Mouse (Mus musculus) MEL (cell line): Measurements from ENCODE around the gene Gm48551. TPM values are rescaled to one million over a fixed set of nuclear protein-coding genes. Genes with fewer than 3 reads are reported as not detected.

Source experiments
- DNase-seq: peaks from one replicate; pipeline ENCODE4 v3.0.0; 2011; ENCODE audit warnings: low read depth, low spot score
- H3K27ac ChIP-seq: 2 replicates; pipeline ENCODE4 v1.5.1; 2012; ENCODE audit warnings: low read depth, mild to moderate bottlenecking, control low read depth, low read length, moderate library complexity; ENCODE audit not compliant: control insufficient read depth
- H3K27me3 ChIP-seq, 2 experiments: fragments of 150-350 bp in 1 of 2; sonication (generic) in 1 of 2; 2 replicates each; pipeline ENCODE4 v1.6.1; 2012; ENCODE audit warnings: low read length in 2 of 2, mild to moderate bottlenecking in 2 of 2, improper control_type of control experiment in 1 of 2, moderate library complexity in 1 of 2; ENCODE audit not compliant: insufficient read depth in 2 of 2, control insufficient read depth in 1 of 2
- H3K36me3 ChIP-seq, 2 experiments: 2 replicates each; pipeline ENCODE4 v1.6.1; 2012 to 2014; ENCODE audit warnings: low read length in 2 of 2, improper control_type of control experiment in 1 of 2, inconsistent platforms in 1 of 2, mild to moderate bottlenecking in 1 of 2; ENCODE audit not compliant: insufficient read depth in 2 of 2, control insufficient read depth in 1 of 2
- H3K4me1 ChIP-seq, 2 experiments: fragments of 150-350 bp in 1 of 2; sonication (generic) in 1 of 2; 2 replicates each; pipeline ENCODE4 v1.6.1; 2012; ENCODE audit warnings: low read length in 2 of 2, improper control_type of control experiment in 1 of 2, mild to moderate bottlenecking in 1 of 2; ENCODE audit not compliant: insufficient read depth in 2 of 2, control insufficient read depth in 1 of 2
- H3K4me3 ChIP-seq, 2 experiments: fragments of 150-350 bp in 1 of 2; sonication (generic) in 1 of 2; 2 replicates each; pipeline ENCODE4 v1.5.1; 2012; ENCODE audit warnings: low read depth in 2 of 2, low read length in 2 of 2, mild to moderate bottlenecking in 2 of 2, moderate library complexity in 2 of 2, control low read depth in 1 of 2, improper control_type of control experiment in 1 of 2; ENCODE audit not compliant: control insufficient read depth in 1 of 2, insufficient read depth in 1 of 2
- H3K79me2 ChIP-seq: 2 replicates; pipeline ENCODE4 v1.6.1; 2012; ENCODE audit warnings: mild to moderate bottlenecking, low read length, moderate library complexity; ENCODE audit not compliant: control insufficient read depth, poor library complexity, insufficient read depth
- H3K9ac ChIP-seq: 2 replicates; pipeline ENCODE4 v1.6.1; 2012; ENCODE audit warnings: low read depth, mild to moderate bottlenecking, control low read depth, low read length, moderate library complexity; ENCODE audit not compliant: control insufficient read depth, poor library complexity, severe bottlenecking
- H3K9me3 ChIP-seq: fragments of 150-350 bp; sonication (generic); replicated peaks from 2 replicates; pipeline ENCODE4 v1.6.1; 2012; ENCODE audit warnings: mild to moderate bottlenecking, low read length, improper control_type of control experiment, moderate library complexity; ENCODE audit not compliant: insufficient read depth
- BHLHE40 ChIP-seq: IDR thresholded peaks from 2 replicates; pipeline ENCODE4 v1.6.1; 2012; ENCODE audit warnings: low read depth, mild to moderate bottlenecking, inconsistent platforms, low read length, improper control_type of control experiment, borderline replicate concordance
- CHD1 ChIP-seq: IDR thresholded peaks from 2 replicates; pipeline ENCODE4 v1.6.1; 2012; ENCODE audit warnings: low read depth, mild to moderate bottlenecking, inconsistent platforms, low read length, improper control_type of control experiment
- CHD2 ChIP-seq: IDR thresholded peaks from 2 replicates; pipeline ENCODE4 v1.6.1; 2011; ENCODE audit warnings: low read length, improper control_type of control experiment
- CTCF ChIP-seq, 3 experiments: IDR thresholded peaks in 2 of 3; conservative IDR thresholded peaks in 1 of 3; 2 replicates each; pipeline ENCODE4 v1.5.1; 2011 to 2012; ENCODE audit warnings: low read length in 3 of 3, low read depth in 2 of 3, mild to moderate bottlenecking in 2 of 3, improper control_type of control experiment in 1 of 3, inconsistent platforms in 1 of 3, mixed read lengths in 1 of 3, moderate library complexity in 1 of 3; ENCODE audit not compliant: control insufficient read depth in 1 of 3, insufficient read depth in 1 of 3, poor library complexity in 1 of 3, severe bottlenecking in 1 of 3
- E2F4 ChIP-seq: IDR thresholded peaks from 2 replicates; pipeline ENCODE4 v1.6.1; 2011; ENCODE audit warnings: low read depth, low read length, improper control_type of control experiment, borderline replicate concordance
- ELF1 ChIP-seq: IDR thresholded peaks from 2 replicates; pipeline ENCODE4 v1.6.1; 2014; ENCODE audit warnings: low read depth, mild to moderate bottlenecking, inconsistent platforms, low read length, improper control_type of control experiment, moderate library complexity
- EP300 ChIP-seq, 2 experiments: IDR thresholded peaks; 2 replicates each; pipeline ENCODE4 v1.6.1; 2011; ENCODE audit warnings: improper control_type of control experiment in 2 of 2, low read length in 2 of 2, low read depth in 1 of 2, mild to moderate bottlenecking in 1 of 2
- ETS1 ChIP-seq: IDR thresholded peaks from 2 replicates; pipeline ENCODE4 v1.6.1; 2012; ENCODE audit warnings: low read depth, mild to moderate bottlenecking, inconsistent platforms, low read length, improper control_type of control experiment, moderate library complexity
- GABPA ChIP-seq: IDR thresholded peaks from 2 replicates; pipeline ENCODE4 v1.6.1; 2012; ENCODE audit warnings: low read depth, mild to moderate bottlenecking, inconsistent platforms, low read length, improper control_type of control experiment, moderate library complexity
- HCFC1 ChIP-seq: IDR thresholded peaks from 2 replicates; pipeline ENCODE4 v1.6.1; 2012; ENCODE audit warnings: low read depth, mild to moderate bottlenecking, inconsistent platforms, low read length, improper control_type of control experiment, moderate library complexity
- JUND ChIP-seq: IDR thresholded peaks from 2 replicates; pipeline ENCODE4 v1.6.1; 2011; ENCODE audit warnings: low read depth, mild to moderate bottlenecking, improper control_type of control experiment, low read length
- KAT2A ChIP-seq: conservative IDR thresholded peaks from 2 replicates; pipeline ENCODE4 v1.6.1; 2012; ENCODE audit warnings: low read depth, low read length, improper control_type of control experiment, inconsistent platforms
- MAFK ChIP-seq: IDR thresholded peaks from 2 replicates; pipeline ENCODE4 v1.6.1; 2011; ENCODE audit warnings: low read depth, mild to moderate bottlenecking, low read length, improper control_type of control experiment, borderline replicate concordance
- MAX ChIP-seq: IDR thresholded peaks from 2 replicates; pipeline ENCODE4 v1.6.1; 2011; ENCODE audit warnings: low read length, improper control_type of control experiment
- MEF2A ChIP-seq: IDR thresholded peaks from 2 replicates; pipeline ENCODE4 v1.6.1; 2014; ENCODE audit warnings: low read depth, mild to moderate bottlenecking, inconsistent platforms, low read length, improper control_type of control experiment; ENCODE audit not compliant: poor library complexity, insufficient replicate concordance, severe bottlenecking; ENCODE audit errors: extremely low read depth
- MYC ChIP-seq: IDR thresholded peaks from 2 replicates; pipeline ENCODE4 v1.6.1; 2011; ENCODE audit warnings: low read depth, mild to moderate bottlenecking, low read length, improper control_type of control experiment, moderate library complexity
- NRF1 ChIP-seq: IDR thresholded peaks from 2 replicates; pipeline ENCODE4 v1.6.1; 2014; ENCODE audit warnings: low read depth, mild to moderate bottlenecking, inconsistent platforms, low read length, improper control_type of control experiment, moderate library complexity; ENCODE audit not compliant: poor library complexity, insufficient read depth, severe bottlenecking
- POLR2A ChIP-seq, 2 experiments: IDR thresholded peaks; 2 replicates each; pipeline ENCODE4 v1.6.1; 2011 to 2012; ENCODE audit warnings: low read length in 2 of 2, mild to moderate bottlenecking in 2 of 2, control low read depth in 1 of 2, improper control_type of control experiment in 1 of 2, low read depth in 1 of 2, moderate library complexity in 1 of 2; ENCODE audit not compliant: control insufficient read depth in 1 of 2, insufficient read depth in 1 of 2, poor library complexity in 1 of 2
- POLR2AphosphoS2 ChIP-seq: IDR thresholded peaks from 2 replicates; pipeline ENCODE4 v1.6.1; 2011; ENCODE audit warnings: low read length, improper control_type of control experiment
- POLR2AphosphoS5 ChIP-seq: IDR thresholded peaks from 2 replicates; pipeline ENCODE4 v1.6.1; 2012; ENCODE audit warnings: low read depth, borderline replicate concordance, mild to moderate bottlenecking, inconsistent platforms, low read length, moderate library complexity, mixed read lengths
- RAD21 ChIP-seq: IDR thresholded peaks from 2 replicates; pipeline ENCODE4 v1.6.1; 2011; ENCODE audit warnings: mild to moderate bottlenecking, low read depth, low read length, improper control_type of control experiment
- RCOR1 ChIP-seq: IDR thresholded peaks from 2 replicates; pipeline ENCODE4 v1.6.1; 2012; ENCODE audit warnings: low read depth, mild to moderate bottlenecking, inconsistent platforms, low read length, improper control_type of control experiment
- SIN3A ChIP-seq: IDR thresholded peaks from 2 replicates; pipeline ENCODE4 v1.6.1; 2012; ENCODE audit warnings: low read length, improper control_type of control experiment, inconsistent platforms
- TAL1 ChIP-seq: IDR thresholded peaks from 2 replicates; pipeline ENCODE4 v1.6.1; 2012; ENCODE audit warnings: mild to moderate bottlenecking, inconsistent platforms, low read length, moderate library complexity, mixed read lengths
- TBP ChIP-seq: IDR thresholded peaks from 2 replicates; pipeline ENCODE4 v1.8.0; 2011; ENCODE audit warnings: low read depth, low read length, improper control_type of control experiment
- UBTF ChIP-seq: IDR thresholded peaks from 2 replicates; pipeline ENCODE4 v1.6.1; 2012; ENCODE audit warnings: low read depth, mild to moderate bottlenecking, inconsistent platforms, low read length, improper control_type of control experiment, moderate library complexity, borderline replicate concordance; ENCODE audit not compliant: insufficient read depth
- USF2 ChIP-seq, 2 experiments: IDR thresholded peaks; 2 replicates each; pipeline ENCODE4 v1.6.1; 2011 to 2012; ENCODE audit warnings: improper control_type of control experiment in 2 of 2, low read length in 2 of 2, borderline replicate concordance in 1 of 2, inconsistent platforms in 1 of 2, low read depth in 1 of 2, mild to moderate bottlenecking in 1 of 2; ENCODE audit not compliant: insufficient read depth in 1 of 2
- ZKSCAN1 ChIP-seq: IDR thresholded peaks from 2 replicates; pipeline ENCODE4 v1.6.1; 2012; ENCODE audit warnings: low read depth, mild to moderate bottlenecking, inconsistent platforms, low read length, improper control_type of control experiment, moderate library complexity
- ZMIZ1 ChIP-seq: IDR thresholded peaks from 2 replicates; pipeline ENCODE4 v1.6.1; 2012; ENCODE audit warnings: low read depth, mild to moderate bottlenecking, inconsistent platforms, low read length, improper control_type of control experiment, moderate library complexity
- polyA plus RNA-seq, 2 experiments: library from polyadenylated mRNA; stranded (reverse) in 1 of 2; unstranded in 1 of 2; fragments of >175 nt in 1 of 2; fragments of >200 nt in 1 of 2; gene quantifications; 2 replicates each; pipeline versions ENCODE4 v1.2.1 to v1.2.4; 2012; ENCODE audit warnings: low replicate concordance in 2 of 2, low read depth in 1 of 2; ENCODE audit not compliant: insufficient read length in 2 of 2, insufficient read depth in 1 of 2, missing spikeins in 1 of 2
- total RNA-seq: library from RNA; depleted of rRNA; stranded (reverse); fragments of 300-350 nt; gene quantifications from 2 replicates; pipeline ENCODE4 v1.2.3, GENCODE M21; 2012

Gene Gm48551
- total and polyA plus RNA-seq, 3 experiments, result 0.62 to 2.6 TPM; not detected in 1

DNA sequence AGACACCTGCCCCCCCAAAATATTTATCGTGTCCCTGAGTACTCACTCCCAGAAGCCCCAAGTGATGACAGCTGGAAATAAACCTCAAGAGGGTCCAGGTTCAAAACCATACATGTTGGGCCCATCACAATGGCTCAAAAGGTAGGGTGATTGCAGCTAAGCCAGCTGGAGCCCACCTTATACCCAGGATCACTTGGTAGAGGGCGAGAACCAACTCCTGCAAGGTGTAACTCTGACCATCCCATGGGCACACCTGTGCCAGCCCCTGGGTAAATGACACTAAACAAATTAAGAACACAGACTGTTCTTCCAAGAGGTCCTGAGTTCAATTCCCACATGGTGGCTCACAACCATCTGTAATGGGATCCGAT, 5.1 kb upstream of the Gm48551 start:
- Histone ChIP-seq H3K4me1 (peaks cover 31 to 48% of the 10 kb centered on the region in 2 experiments), H3K79me2 (peaks cover 31% of the 10 kb centered on the region), H3K27ac (peak overlapping the region; percentile 93), H3K27me3 (no peaks in the 10 kb centered on the region), H3K9ac (peak overlapping the region; percentile 82), H3K4me3 (peak overlapping the region; percentile 61 to 69), H3K36me3 (peaks cover 5 to 45% of the 10 kb centered on the region in 2 experiments; a peak in 3 of 4 replicates), H3K9me3 (no peaks in the 10 kb centered on the region)
- TF ChIP-seq HCFC1, result no peak
- TF ChIP-seq SIN3A, result no peak
- TF ChIP-seq ETS1, result no peak; the same call in 1 of the 2 replicates
- no peak for TF ChIP-seq KAT2A
- TF ChIP-seq CHD1, result no peak
- no peak for TF ChIP-seq CTCF (IDR thresholded peaks at IDR 0.05 in 2 of 3, conservative IDR thresholded peaks at IDR 0.05 in 1 of 3; ENCODE audit: control insufficient read depth in 1 of 3, insufficient read depth in 1 of 3, low read depth in 2 of 3, low read length in 3 of 3, poor library complexity in 1 of 3, severe bottlenecking in 1 of 3)
- TF ChIP-seq BHLHE40, result no peak
- TF ChIP-seq MAFK, result no peak
- TF ChIP-seq MAX, result no peak
- TF ChIP-seq POLR2A (IDR thresholded peaks at IDR 0.05; ENCODE audit: control insufficient read depth in 1 of 2, insufficient read depth in 1 of 2, low read depth in 1 of 2, low read length in 2 of 2, poor library complexity in 1 of 2), result no peak
- no peak for TF ChIP-seq CHD2
- no peak for TF ChIP-seq NRF1
- TF ChIP-seq POLR2AphosphoS5, result no peak
- TF ChIP-seq GABPA, result no peak
- TF ChIP-seq USF2 (IDR thresholded peaks at IDR 0.05; ENCODE audit: borderline replicate concordance in 1 of 2, insufficient read depth in 1 of 2, low read depth in 1 of 2, low read length in 2 of 2), result no peak
- TF ChIP-seq RAD21, result no peak
- TF ChIP-seq TAL1, result no peak
- TF ChIP-seq TBP, result no peak
- TF ChIP-seq ZKSCAN1, result no peak
- DNase-seq, result no peak

DNA sequence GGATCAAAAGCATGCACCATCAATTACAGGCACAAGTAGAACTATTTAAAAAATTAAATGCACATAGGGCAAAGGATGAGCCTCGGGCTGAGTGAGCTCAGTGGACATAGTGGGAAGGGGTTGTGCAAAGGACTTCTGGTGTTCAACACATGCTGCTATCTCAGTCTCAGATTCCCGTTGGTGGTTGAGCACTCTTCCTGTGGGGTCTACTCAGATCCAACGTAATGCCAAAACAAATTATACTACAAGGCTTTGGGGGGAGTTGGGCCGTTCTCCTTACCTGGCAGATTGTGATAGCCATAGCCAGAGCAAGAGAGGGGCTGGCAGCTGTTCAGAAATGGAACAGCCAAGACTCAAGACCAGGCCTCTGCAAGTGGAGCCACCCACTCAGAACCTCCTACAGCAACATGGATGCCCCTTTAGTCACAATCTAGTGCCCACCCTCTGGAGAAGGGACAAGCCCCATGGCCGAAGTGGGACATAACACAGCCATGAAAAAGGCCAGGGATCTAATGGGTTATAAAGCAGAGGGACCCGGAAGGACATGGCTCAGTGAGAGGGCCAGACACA, 4.4 kb upstream of the Gm48551 start:
- peak overlapping the region; percentile 93 for H3K27ac ChIP-seq
- H3K4me1 ChIP-seq, result peaks cover 31 to 48% of the 10 kb centered on the region in 2 experiments
- DNase-seq, result peak; percentile 46
- peaks cover 34% of the 10 kb centered on the region for H3K79me2 ChIP-seq
- no peaks in the 10 kb centered on the region for H3K9me3 ChIP-seq
- peak overlapping the region; percentile 82 for H3K9ac ChIP-seq
- H3K27me3 ChIP-seq, result no peaks in the 10 kb centered on the region
- no peak overlapping the region for H3K4me3 ChIP-seq
- peaks cover 3 to 45% of the 10 kb centered on the region in 2 experiments; a peak in 2 of 4 replicates for H3K36me3 ChIP-seq
- TF ChIP-seq MAFK (no peak), USF2 (IDR thresholded peaks at IDR 0.05; ENCODE audit: borderline replicate concordance in 1 of 2, insufficient read depth in 1 of 2, low read depth in 1 of 2, low read length in 2 of 2) (no peak), HCFC1 (peak; percentile 19; the same call in 1 of the 2 replicates), CTCF (IDR thresholded peaks at IDR 0.05 in 2 of 3, conservative IDR thresholded peaks at IDR 0.05 in 1 of 3; ENCODE audit: control insufficient read depth in 1 of 3, insufficient read depth in 1 of 3, low read depth in 2 of 3, low read length in 3 of 3, poor library complexity in 1 of 3, severe bottlenecking in 1 of 3) (no peak), ETS1 (peak; percentile 36; the same call in 1 of the 2 replicates), RCOR1 (no peak), MYC (no peak), EP300 (IDR thresholded peaks at IDR 0.05; ENCODE audit: low read depth in 1 of 2, low read length in 2 of 2) (peak in 1 of 2 experiments; percentile 51; a peak in 2 of 4 replicates), TBP (no peak), POLR2AphosphoS2 (no peak), E2F4 (no peak), GABPA (no peak), MEF2A (no peak), ZMIZ1 (no peak), MAX (no peak), JUND (no peak), RAD21 (no peak), CHD1 (no peak), UBTF (no peak), KAT2A (no peak), ELF1 (no peak)
